Mouse (Mus musculus) midbrain, embryonic 11.5 days (tissue): ENCODE measurements around the gene Fgd5. TPM values are rescaled to one million over a fixed set of nuclear protein-coding genes. Genes with fewer than 3 reads are reported as not detected.

Experiments
- ATAC-seq: fragments of 200-750 bp; cut with Nextera tagmentation; 2 replicates; pipeline ENCODE4 v1.8.0; 2017; ENCODE audit warnings: moderate TSS enrichment, moderate library complexity; ENCODE audit not compliant: low FRiP score
- DNase-seq: peaks from one replicate; pipeline ENCODE4 v3.0.0; 2015; ENCODE audit warnings: low spot score; ENCODE audit errors: missing footprints
- H3K27ac ChIP-seq: fragments of 300-500 bp; sonication (generic); 2 replicates; pipeline ENCODE4 v1.5.1; 2014; ENCODE audit warnings: low read depth, low read length
- H3K27me3 ChIP-seq: fragments of 300-500 bp; sonication (generic); 2 replicates; pipeline ENCODE4 v1.6.1; 2014; ENCODE audit warnings: mild to moderate bottlenecking, low read length, moderate library complexity, mixed read lengths; ENCODE audit not compliant: control insufficient read depth, insufficient read depth
- H3K36me3 ChIP-seq: fragments of 300-500 bp; sonication (generic); 2 replicates; pipeline ENCODE4 v1.6.1; 2014; ENCODE audit warnings: mild to moderate bottlenecking, low read length, moderate library complexity, mixed read lengths; ENCODE audit not compliant: control insufficient read depth, insufficient read depth
- H3K4me1 ChIP-seq: fragments of 300-500 bp; sonication (generic); 2 replicates; pipeline ENCODE4 v1.6.1; 2014; ENCODE audit warnings: low read length; ENCODE audit not compliant: control insufficient read depth, insufficient read depth
- H3K4me2 ChIP-seq: fragments of 300-500 bp; sonication (generic); 2 replicates; pipeline ENCODE4 v1.6.1; 2014; ENCODE audit warnings: mild to moderate bottlenecking, moderate library complexity
- H3K4me3 ChIP-seq: fragments of 300-500 bp; sonication (generic); 2 replicates; pipeline ENCODE4 v1.5.1; 2014; ENCODE audit warnings: low read depth, low read length
- H3K9ac ChIP-seq: fragments of 300-500 bp; sonication (generic); 2 replicates; pipeline ENCODE4 v1.6.1; 2014; ENCODE audit warnings: low read length
- H3K9me3 ChIP-seq: fragments of 300-500 bp; sonication (generic); 2 replicates; pipeline ENCODE4 v1.6.1; 2016; ENCODE audit warnings: low read length; ENCODE audit not compliant: control insufficient read depth
- WGBS: fragments of 180-500 bp; shearing (Covaris S2); extraction: QIAGEN DNeasy Blood & Tissue Kit; methylation state at CpG from one replicate; pipeline ENCODE4 v1.1.7; 2014; 5-methylcytosine and 5-hydroxymethylcytosine counted together
- polyA plus RNA-seq: library from polyadenylated mRNA; unstranded; fragments of >200 nt; fragmentation: Nextera tagmentation; extraction: Ambion mirVana; gene quantifications from 2 replicates; pipeline ENCODE4 v1.2.1, GENCODE M21; 2014

The Fgd5 gene
- polyA plus RNA-seq, 1 experiment from 2014 or later: 3.5 TPM

DNA sequence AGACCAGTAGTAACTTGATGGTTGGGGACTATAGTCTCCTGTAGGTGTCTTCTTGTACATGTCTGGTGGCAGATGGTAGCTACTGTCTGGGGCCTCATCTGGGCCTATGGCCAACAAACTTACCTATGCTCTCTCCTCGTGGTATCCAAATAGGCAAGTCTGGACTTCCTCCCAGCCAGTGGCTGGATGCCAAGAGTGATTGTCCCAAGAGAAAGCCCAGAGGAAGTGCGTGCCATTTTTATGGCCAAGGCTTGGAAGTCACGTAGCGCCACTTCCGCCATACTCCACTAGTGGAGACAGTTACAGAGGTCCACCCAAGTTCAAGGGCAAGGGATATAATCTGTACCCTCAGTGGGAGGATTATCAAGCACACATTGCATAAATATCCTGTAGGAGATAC is 62.6 kb downstream of the Fgd5 start:
- Histone ChIP-seq H3K36me3 (no peaks in the 10 kb centered on the region), H3K4me1 (no peaks in the 10 kb centered on the region), H3K27ac (no peak overlapping the region), H3K4me2 (no peak overlapping the region), H3K9ac (no peak overlapping the region), H3K4me3 (no peak overlapping the region), H3K27me3 (no peaks in the 10 kb centered on the region), H3K9me3 (no peaks in the 10 kb centered on the region)
- WGBS: 92% methylated on average over 5 of the region's 5 CpGs
- ATAC-seq: no peak
- no peak for DNase-seq

DNA sequence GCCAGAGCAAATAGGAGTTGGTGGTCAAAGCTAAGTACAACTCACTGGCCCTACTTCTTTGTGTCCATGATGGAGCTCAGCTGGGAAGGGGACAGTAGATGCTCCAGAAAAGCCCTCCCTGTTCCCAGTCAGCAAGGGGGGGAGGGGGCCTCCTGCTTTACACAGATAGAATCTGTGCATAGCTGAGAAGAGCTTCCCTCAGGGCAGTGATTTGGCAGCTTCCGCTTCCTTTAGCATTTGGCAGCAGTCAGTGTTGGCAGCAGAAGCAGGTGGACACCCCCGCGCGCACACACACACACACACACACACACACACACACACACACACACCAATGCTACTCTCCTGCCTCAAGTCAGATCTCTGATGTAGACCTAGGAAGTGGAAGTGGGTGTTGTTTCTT is 63.4 kb downstream of the Fgd5 start:
- Histone ChIP-seq H3K27ac (no peak overlapping the region), H3K4me2 (no peak overlapping the region), H3K36me3 (no peaks in the 10 kb centered on the region), H3K4me3 (no peak overlapping the region), H3K9ac (no peak overlapping the region), H3K9me3 (no peaks in the 10 kb centered on the region), H3K4me1 (no peaks in the 10 kb centered on the region), H3K27me3 (no peaks in the 10 kb centered on the region)
- ATAC-seq: no peak
- WGBS: 98% methylated on average over 4 of the region's 4 CpGs
- DNase-seq: no peak

DNA sequence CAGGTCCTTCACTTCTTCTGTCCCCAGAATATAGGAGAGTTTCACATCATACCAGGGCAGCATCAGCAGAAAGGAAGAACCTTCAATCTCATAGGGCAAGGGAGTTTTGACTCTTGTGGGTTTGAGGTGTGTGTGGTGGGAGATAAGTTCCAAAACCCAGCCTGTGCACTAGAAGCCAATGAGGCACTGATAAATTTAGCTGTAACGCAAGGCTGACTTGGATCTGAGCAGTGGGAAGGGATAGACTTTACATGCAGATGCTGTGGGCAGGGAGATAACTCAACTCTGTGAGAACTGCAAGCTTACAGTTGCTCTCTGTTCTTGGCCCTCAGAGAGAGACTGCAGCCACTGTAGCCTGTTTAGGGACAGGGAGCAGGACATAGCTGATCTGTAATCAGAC is 64.2 kb downstream of the Fgd5 start:
- H3K27me3 ChIP-seq: no peaks in the 10 kb centered on the region
- H3K4me1 ChIP-seq: no peaks in the 10 kb centered on the region
- no peaks in the 10 kb centered on the region for H3K9me3 ChIP-seq
- no peak overlapping the region for H3K9ac ChIP-seq
- no peak overlapping the region for H3K27ac ChIP-seq
- WGBS: 85% methylated on average over 1 of the region's 1 CpGs
- DNase-seq (no peak), ATAC-seq (no peak)
- H3K36me3 ChIP-seq: no peaks in the 10 kb centered on the region
- no peak overlapping the region for H3K4me2 ChIP-seq
- H3K4me3 ChIP-seq: no peak overlapping the region

DNA sequence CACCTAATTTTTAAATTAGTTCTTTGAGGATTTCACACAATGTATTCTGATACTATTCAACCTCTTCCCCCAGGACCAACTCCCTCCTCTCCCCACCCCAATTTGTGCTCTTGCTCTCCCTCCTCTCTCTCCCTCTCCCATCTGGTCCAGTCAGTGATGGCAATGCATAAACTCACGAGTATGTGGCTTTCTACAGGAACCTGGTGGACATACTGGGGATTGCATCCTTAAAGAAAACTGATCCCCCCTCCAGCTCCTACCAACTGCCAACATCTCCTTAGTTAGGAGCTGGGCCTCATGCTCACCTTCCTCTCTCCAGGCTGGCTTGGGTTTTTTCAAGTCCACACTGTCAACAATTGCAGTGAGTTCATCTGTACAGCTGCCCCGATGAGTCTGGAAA is 79.1 kb downstream of the Fgd5 start:
- whole genome bisulfite sequencing: 54% methylated on average over 2 of the region's 2 CpGs
- no peaks in the 10 kb centered on the region for H3K27me3 ChIP-seq
- H3K4me3 ChIP-seq: no peak overlapping the region
- H3K4me2 ChIP-seq: no peak overlapping the region
- H3K9me3 ChIP-seq: no peaks in the 10 kb centered on the region
- DNase-seq: no peak
- no peaks in the 10 kb centered on the region for H3K4me1 ChIP-seq
- H3K27ac ChIP-seq: no peak overlapping the region
- no peak overlapping the region for H3K9ac ChIP-seq
- H3K36me3 ChIP-seq: no peaks in the 10 kb centered on the region
- ATAC-seq: no peak

DNA sequence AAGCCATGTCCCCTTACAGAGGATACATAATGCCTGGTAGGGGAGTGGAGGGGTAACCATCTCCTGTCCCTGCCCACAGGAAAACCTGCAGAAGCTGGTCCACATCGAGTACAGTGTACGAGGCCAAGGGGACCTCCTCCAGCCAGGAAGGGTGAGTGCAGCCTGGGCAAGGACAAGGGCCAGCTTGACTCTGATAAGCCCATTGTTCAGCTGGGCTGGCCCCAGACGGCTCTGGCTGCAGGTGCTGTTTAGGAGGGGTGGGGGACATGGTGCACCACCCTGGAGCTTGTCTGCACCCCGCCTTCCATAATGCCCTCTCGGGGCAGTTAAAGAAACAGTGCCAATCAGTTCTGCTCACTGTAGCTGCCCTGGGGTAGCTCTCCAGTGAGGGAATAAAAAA is 83.0 kb downstream of the Fgd5 start:
- 63% methylated on average over 5 of the region's 5 CpGs for WGBS
- no peak for DNase-seq
- H3K4me3 ChIP-seq: no peak overlapping the region
- no peaks in the 10 kb centered on the region for H3K27me3 ChIP-seq
- no peaks in the 10 kb centered on the region for H3K36me3 ChIP-seq
- no peak for ATAC-seq
- H3K27ac ChIP-seq: no peak overlapping the region
- H3K4me2 ChIP-seq: no peak overlapping the region
- H3K9me3 ChIP-seq: no peaks in the 10 kb centered on the region
- H3K9ac ChIP-seq: no peak overlapping the region
- H3K4me1 ChIP-seq: no peaks in the 10 kb centered on the region

DNA sequence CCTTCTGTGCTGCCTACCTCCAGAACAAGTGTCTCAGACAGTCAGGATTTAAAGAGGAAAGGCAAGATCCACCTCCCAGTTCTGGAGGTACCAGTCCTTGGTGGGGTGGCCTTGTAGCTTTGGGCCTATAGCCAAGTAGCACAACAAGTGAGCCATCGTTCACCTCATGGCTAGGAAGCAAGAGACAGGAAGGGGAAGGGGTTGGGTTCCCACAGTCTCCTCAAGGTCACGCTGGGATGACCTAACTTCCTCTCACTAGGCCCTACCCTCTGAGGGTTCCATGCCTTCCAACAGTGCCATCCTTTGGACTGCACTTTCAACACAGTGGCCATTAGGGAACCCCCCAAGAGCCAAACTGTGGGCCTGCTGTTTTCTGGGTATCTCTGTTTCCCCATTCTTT is 84.8 kb downstream of the Fgd5 start:
- no peak overlapping the region for H3K27ac ChIP-seq
- no peak overlapping the region for H3K4me3 ChIP-seq
- no peak overlapping the region for H3K4me2 ChIP-seq
- no peaks in the 10 kb centered on the region for H3K4me1 ChIP-seq
- H3K27me3 ChIP-seq: no peaks in the 10 kb centered on the region
- ATAC-seq: no peak
- H3K9me3 ChIP-seq: no peaks in the 10 kb centered on the region
- H3K9ac ChIP-seq: no peak overlapping the region
- H3K36me3 ChIP-seq: no peaks in the 10 kb centered on the region
- no peak for DNase-seq
- 86% methylated on average over 2 of the region's 2 CpGs for WGBS

DNA sequence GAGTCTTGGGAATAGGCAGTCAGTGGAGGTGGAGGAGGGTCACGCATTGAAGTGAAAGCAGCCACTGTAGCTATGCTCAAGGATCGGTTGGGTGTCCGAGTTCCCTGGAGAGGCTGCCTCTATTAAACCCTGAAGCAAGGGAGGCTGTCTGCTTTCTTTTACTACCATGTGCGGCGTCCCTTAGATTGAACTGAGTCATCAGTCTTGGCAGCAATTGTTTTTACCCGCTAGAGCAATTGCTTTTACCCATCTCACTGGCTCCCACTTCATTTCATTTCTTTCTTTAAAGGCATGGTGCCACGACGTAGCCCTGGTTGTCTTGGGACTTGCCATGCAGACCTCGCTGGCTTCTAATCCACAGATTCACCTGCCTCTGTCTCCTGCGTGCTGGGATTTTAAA is 85.4 kb downstream of the Fgd5 start:
- no peak overlapping the region for H3K4me3 ChIP-seq
- 83% methylated on average over 10 of the region's 10 CpGs for WGBS
- no peaks in the 10 kb centered on the region for H3K9me3 ChIP-seq
- no peaks in the 10 kb centered on the region for H3K27me3 ChIP-seq
- DNase-seq (no peak), ATAC-seq (no peak)
- H3K9ac ChIP-seq: no peak overlapping the region
- H3K36me3 ChIP-seq: no peaks in the 10 kb centered on the region
- no peaks in the 10 kb centered on the region for H3K4me1 ChIP-seq
- H3K4me2 ChIP-seq: no peak overlapping the region
- H3K27ac ChIP-seq: no peak overlapping the region

DNA sequence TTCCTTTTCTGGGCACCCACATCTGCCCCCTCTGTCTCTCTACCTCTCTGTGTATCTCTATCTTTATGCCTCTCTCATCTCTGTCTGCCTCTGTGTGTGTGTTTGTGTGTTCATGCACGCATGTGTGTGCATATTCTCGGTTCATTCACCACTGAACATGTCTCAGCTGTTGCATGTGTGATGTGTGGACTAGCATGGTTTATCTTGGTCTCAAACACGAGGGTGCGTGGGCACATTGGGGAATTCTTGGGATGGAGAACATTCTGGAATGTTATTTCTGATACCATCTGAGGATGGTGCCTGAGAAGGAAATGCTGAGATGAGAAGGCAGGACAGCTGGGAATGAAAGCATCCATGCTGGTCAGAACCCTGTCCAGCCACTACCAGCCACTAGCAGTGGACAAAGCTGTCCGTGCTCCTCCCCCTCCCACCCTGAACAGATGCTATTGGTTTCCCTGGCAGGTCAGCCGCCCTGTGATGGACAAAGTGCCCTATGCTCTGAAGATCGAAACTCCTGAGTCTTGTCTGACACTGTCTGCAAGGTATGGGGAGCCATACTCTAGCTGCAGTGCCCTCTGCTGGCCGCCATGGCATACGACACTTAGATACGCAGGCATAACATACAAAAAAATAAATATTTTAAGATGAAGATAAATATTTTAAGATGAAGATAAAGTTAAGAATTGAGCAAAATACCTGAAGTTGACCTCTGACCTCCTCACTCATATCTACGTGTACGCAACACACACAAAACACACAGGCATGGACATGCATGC is 87.2 kb downstream of the Fgd5 start:
- no peaks in the 10 kb centered on the region for H3K36me3 ChIP-seq
- H3K4me3 ChIP-seq: no peak overlapping the region
- no peak overlapping the region for H3K9ac ChIP-seq
- DNase-seq (peak; percentile 91), ATAC-seq (0 out of 2 replicates have a peak, but pooled peaks have one; percentile 56)
- WGBS: 50% methylated on average over 12 of the region's 12 CpGs
- H3K9me3 ChIP-seq: no peaks in the 10 kb centered on the region
- no peaks in the 10 kb centered on the region for H3K27me3 ChIP-seq
- no peak overlapping the region for H3K4me2 ChIP-seq
- no peak overlapping the region for H3K27ac ChIP-seq
- no peaks in the 10 kb centered on the region for H3K4me1 ChIP-seq

DNA sequence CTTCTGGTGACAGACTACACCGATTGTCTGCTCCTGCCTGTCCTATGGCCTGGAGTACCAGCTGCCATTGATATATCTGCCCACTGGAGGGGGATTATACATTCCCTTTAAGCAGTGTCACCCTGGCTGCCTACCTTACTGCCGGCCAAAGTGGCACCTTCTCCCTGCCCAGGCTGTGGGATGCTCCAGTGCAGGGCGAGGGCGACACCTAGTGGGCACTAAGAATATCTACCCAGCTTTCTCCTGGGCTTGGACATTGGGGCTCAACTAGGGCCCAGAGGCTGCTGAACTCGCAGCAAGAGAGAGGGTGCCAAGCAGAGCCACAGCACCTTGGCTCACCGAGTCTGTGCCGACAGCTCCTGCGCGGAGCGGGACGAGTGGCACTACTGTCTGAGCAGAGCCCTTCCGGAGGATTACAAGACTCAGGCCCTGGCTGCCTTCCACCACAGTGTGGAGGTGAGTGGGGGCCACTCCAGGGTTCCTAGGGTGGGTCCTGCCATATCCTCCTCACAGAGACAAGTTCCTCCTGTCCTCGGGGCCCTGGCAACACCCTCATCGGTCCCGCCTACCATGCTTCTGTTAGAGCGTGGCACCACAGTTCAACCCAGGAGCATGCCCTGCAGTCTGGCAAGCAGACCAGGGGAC is 88.6 kb downstream of the Fgd5 start:
- Histone ChIP-seq H3K4me2 (no peak overlapping the region), H3K27me3 (no peaks in the 10 kb centered on the region), H3K9ac (no peak overlapping the region), H3K4me3 (no peak overlapping the region), H3K4me1 (no peaks in the 10 kb centered on the region), H3K36me3 (no peaks in the 10 kb centered on the region), H3K27ac (no peak overlapping the region), H3K9me3 (no peaks in the 10 kb centered on the region)
- WGBS: 34% methylated on average over 16 of the region's 16 CpGs
- ATAC-seq (peak; percentile 79), DNase-seq (peak; percentile 94)
